Mouse (Mus musculus): ENCODE measurements around the gene Jmjd6.

DNA sequence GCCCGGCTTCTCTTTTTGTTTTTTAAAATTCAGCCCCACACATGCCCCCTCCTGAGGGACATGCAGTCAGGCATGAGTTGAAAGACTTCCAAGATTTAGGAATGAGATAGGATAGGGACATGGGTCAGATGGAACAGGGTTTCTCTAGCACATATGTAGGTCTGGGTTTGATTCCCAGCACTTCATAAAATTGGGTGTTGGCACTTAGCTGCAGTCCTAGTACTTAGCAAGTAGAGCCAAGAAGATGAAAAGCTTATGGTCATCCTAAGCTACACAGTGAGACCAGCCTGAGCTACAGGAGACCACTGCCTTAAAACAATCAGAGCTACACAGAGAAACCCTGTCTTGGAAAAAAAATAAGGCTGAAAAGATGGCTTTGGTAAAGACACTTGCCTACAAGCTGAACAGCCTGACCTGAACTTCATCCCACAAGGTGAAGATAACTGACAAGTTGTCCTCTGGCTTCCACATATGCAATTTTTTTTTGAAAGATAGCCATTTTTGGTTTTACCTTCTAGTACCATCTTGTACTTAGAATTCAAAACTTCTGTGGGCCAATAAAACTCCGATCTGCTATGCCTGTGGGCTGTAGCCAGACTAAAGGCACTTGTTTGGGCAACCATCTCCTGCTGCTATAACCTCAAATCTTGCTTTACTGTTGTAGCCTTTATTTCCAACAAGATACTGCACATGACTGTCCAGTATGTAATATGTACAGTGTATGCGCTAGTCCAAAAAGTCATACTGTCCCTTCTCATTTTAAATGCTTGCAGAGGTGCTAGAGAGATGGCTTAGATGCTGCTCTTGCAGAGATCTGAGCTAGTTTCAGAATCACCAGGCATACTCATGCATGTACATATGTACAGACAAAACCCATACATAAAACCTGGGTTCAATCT is 4.2 kb upstream of the Jmjd6 start:
- TF ChIP-seq CTCF (IDR thresholded peaks at IDR 0.05; ENCODE audit: insufficient read depth, low read length) (no peak), POLR2A (IDR thresholded peaks at IDR 0.05; ENCODE audit: borderline replicate concordance, extremely low read depth, low read depth, low read length) (no peak)
